Mouse (Mus musculus) lung, embryonic 14.5 days (tissue): ENCODE measurements around the gene Stk11. TPM values are rescaled to one million over a fixed set of nuclear protein-coding genes. Genes with fewer than 3 reads are reported as not detected.
A peak's percentile ranks its signal among the peaks of the same experiment; 100 is the strongest.

Experiments used
- ATAC-seq: fragments of 200-750 bp; cut with Nextera tagmentation; 2 replicates; pipeline ENCODE4 v1.8.0; 2017; ENCODE audit warnings: mild to moderate bottlenecking, moderate TSS enrichment, moderate library complexity; ENCODE audit not compliant: insufficient read depth
- DNase-seq: peaks from one replicate; pipeline ENCODE4 v3.0.0-alpha.2; 2015
- H3K27ac ChIP-seq: fragments of 300-500 bp; sonication (generic); 2 replicates; pipeline ENCODE4 v1.5.1; 2014; ENCODE audit warnings: low read depth, mild to moderate bottlenecking, moderate library complexity
- H3K27me3 ChIP-seq: fragments of 300-500 bp; sonication (generic); 2 replicates; pipeline ENCODE4 v1.6.1; 2014; ENCODE audit warnings: low read length, control low read depth; ENCODE audit not compliant: insufficient read depth
- H3K36me3 ChIP-seq: fragments of 300-500 bp; sonication (generic); 2 replicates; pipeline ENCODE4 v1.6.1; 2014; ENCODE audit warnings: control low read depth; ENCODE audit not compliant: insufficient read depth
- H3K4me1 ChIP-seq: fragments of 300-500 bp; sonication (generic); 2 replicates; pipeline ENCODE4 v1.6.1; 2014; ENCODE audit warnings: antibody characterized with exemption, control low read depth; ENCODE audit not compliant: insufficient read depth
- H3K4me2 ChIP-seq: fragments of 300-500 bp; sonication (generic); 2 replicates; pipeline ENCODE4 v1.6.1; 2014; ENCODE audit warnings: mild to moderate bottlenecking
- H3K4me3 ChIP-seq: fragments of 300-500 bp; sonication (generic); 2 replicates; pipeline ENCODE4 v1.5.1; 2014; ENCODE audit warnings: low read depth, low read length
- H3K9ac ChIP-seq: fragments of 300-500 bp; sonication (generic); 2 replicates; pipeline ENCODE4 v1.6.1; 2014
- H3K9me3 ChIP-seq: fragments of 300-500 bp; sonication (generic); 2 replicates; pipeline ENCODE4 v1.6.1; 2016; ENCODE audit warnings: low read depth, low read length, control low read depth
- CTCF ChIP-seq: IDR thresholded peaks from 2 replicates; pipeline ENCODE4 v1.5.1; 2016; ENCODE audit warnings: antibody characterized with exemption, low read depth
- WGBS: fragments of 180-500 bp; shearing (Covaris S2); extraction: QIAGEN DNeasy Blood & Tissue Kit; methylation state at CpG from one replicate; pipeline ENCODE4 v1.1.7; 2014; 5-methylcytosine and 5-hydroxymethylcytosine counted together
- polyA plus RNA-seq: library from polyadenylated mRNA; unstranded; fragments of >200 nt; fragmentation: Nextera tagmentation; extraction: Ambion mirVana; gene quantifications from 2 replicates; pipeline ENCODE4 v1.2.1, GENCODE M21; 2014

The Stk11 gene
- polyA plus RNA-seq, 1 experiment from 2014 or later = 29.7 TPM

DNA sequence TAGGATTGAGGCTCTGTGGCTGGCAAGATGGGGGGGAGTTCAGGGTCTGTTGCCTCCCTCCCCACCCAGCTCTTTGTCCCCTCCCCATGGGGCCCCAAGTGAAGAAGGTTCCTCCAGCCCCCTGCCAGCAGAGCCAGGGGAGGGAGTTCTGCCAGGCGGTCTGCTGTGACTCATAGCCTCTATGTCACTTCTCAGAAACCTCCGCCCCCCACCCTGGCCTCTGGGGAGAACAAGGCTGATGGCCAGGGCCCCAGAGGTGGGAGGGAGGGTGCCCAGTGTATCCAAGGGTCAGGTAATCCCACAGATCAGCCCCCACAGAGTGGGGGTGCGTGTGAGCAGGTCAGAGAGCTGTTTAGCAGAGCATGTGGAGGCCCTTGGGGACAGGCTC is 37.3 kb downstream of the Stk11 start:
- no peaks in the 10 kb centered on the region for H3K27me3 ChIP-seq

DNA sequence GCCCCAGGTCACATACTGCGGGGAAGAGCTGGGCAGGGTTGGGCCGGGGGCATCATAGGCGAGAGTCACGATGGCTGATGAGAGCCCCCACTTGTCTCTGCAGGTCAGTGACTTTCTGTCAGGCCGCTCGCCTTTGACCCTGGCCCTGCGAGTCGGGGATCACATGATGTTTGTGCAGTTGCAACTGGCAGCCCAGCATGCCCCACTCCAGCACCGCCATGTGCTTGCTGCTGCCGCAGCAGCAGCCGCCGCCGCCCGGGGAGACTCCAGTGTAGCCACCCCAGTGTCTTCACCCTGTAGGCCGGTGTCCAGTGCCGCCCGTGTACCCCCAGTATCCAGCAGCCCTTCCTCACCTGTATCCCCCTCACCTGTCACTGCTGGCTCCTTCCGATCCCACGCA is 38.1 kb downstream of the Stk11 start:
- no peak for DNase-seq
- H3K4me2 ChIP-seq = peak overlapping the region; percentile 100
- H3K9ac ChIP-seq = 0 out of 2 replicates have a peak overlapping the region, but pooled peaks have one; percentile 99
- H3K27ac ChIP-seq = peak overlapping the region; percentile 100; the same call in 1 of the 2 replicates
- peak overlapping the region; percentile 99; the same call in 1 of the 2 replicates for H3K4me3 ChIP-seq
- 73% methylated on average over 19 of the region's 19 CpGs for WGBS
- peaks cover 21% of the 10 kb centered on the region for H3K4me1 ChIP-seq
- H3K27me3 ChIP-seq = no peaks in the 10 kb centered on the region
- TF ChIP-seq CTCF = no peak
- no peaks in the 10 kb centered on the region for H3K9me3 ChIP-seq
- H3K36me3 ChIP-seq = peaks cover 87% of the 10 kb centered on the region
- no peak for ATAC-seq

More for the DNA sequence above, 37.3 kb downstream of the Stk11 start:
- DNase-seq (no peak), ATAC-seq (no peak)
- Histone ChIP-seq H3K36me3 (peaks cover 79% of the 10 kb centered on the region), H3K9ac (peak overlapping the region; percentile 99), H3K9me3 (no peaks in the 10 kb centered on the region), H3K27ac (peak overlapping the region; percentile 100), H3K4me3 (peak overlapping the region; percentile 99), H3K4me1 (peaks cover 18% of the 10 kb centered on the region), H3K4me2 (peak overlapping the region; percentile 100)
- 16% methylated on average over 3 of the region's 3 CpGs for WGBS
- TF ChIP-seq CTCF = no peak

DNA sequence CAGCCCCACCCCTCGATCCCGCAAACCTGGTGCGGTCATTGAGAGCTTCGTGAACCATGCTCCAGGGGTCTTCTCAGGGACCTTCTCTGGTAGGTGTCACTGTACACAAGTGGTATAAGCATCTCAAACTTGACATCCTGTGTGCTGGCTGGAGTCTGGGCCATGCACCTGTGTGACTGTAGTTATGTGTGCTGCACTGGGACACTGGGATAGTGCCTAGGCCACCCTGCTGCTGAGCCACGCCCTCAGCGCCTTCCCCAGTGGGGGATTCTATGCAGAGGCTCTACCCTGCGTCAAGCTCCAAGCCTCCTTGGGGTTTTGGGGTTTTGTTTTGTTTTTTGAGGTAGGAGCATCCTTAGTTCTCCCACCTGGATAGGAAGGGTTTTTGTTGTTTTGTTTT is 38.8 kb downstream of the Stk11 start:
- WGBS = 82% methylated on average over 7 of the region's 7 CpGs
- H3K4me1 ChIP-seq = peaks cover 23% of the 10 kb centered on the region
- ATAC-seq = no peak
- DNase-seq = no peak
- no peak overlapping the region for H3K4me3 ChIP-seq
- H3K36me3 ChIP-seq = peaks cover 87% of the 10 kb centered on the region
- no peak overlapping the region for H3K4me2 ChIP-seq
- H3K27me3 ChIP-seq = no peaks in the 10 kb centered on the region
- H3K9ac ChIP-seq = no peak overlapping the region; the same call in 1 of the 2 replicates
- TF ChIP-seq CTCF = no peak
- no peak overlapping the region; the same call in 1 of the 2 replicates for H3K27ac ChIP-seq
- no peaks in the 10 kb centered on the region for H3K9me3 ChIP-seq

DNA sequence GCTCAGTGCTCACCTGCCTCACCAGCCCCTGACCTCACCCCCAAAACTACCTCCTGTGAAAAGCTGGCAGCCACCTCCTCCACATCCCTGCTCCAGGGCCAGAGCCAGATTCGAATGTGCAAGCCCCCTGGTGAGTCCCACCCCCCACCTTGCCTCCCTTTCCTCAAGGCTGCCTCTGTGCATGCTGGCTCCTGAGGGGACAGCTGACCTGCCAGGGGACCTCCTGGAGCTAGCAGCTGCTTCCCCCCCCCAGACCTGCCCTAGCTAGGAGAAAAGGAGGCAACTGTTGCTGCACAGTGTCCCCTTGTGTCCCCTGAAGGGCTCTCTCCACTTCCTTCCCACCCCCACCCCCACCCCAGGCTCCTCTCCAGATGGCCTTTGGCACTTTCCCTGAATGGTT is 39.7 kb downstream of the Stk11 start:
- peaks cover 81% of the 10 kb centered on the region for H3K36me3 ChIP-seq
- no peak overlapping the region for H3K4me2 ChIP-seq
- ATAC-seq = no peak
- DNase-seq = no peak
- 0 out of 2 replicates have a peak overlapping the region, but pooled peaks have one; percentile 2 for H3K4me3 ChIP-seq
- peak overlapping the region; percentile 50; the same call in 1 of the 2 replicates for H3K27ac ChIP-seq
- H3K4me1 ChIP-seq = peaks cover 27% of the 10 kb centered on the region
- no peak overlapping the region; the same call in 1 of the 2 replicates for H3K9ac ChIP-seq
- no peaks in the 10 kb centered on the region for H3K27me3 ChIP-seq
- H3K9me3 ChIP-seq = no peaks in the 10 kb centered on the region
- WGBS = 64% methylated on average over 1 of the region's 1 CpGs
- TF ChIP-seq CTCF = no peak

DNA sequence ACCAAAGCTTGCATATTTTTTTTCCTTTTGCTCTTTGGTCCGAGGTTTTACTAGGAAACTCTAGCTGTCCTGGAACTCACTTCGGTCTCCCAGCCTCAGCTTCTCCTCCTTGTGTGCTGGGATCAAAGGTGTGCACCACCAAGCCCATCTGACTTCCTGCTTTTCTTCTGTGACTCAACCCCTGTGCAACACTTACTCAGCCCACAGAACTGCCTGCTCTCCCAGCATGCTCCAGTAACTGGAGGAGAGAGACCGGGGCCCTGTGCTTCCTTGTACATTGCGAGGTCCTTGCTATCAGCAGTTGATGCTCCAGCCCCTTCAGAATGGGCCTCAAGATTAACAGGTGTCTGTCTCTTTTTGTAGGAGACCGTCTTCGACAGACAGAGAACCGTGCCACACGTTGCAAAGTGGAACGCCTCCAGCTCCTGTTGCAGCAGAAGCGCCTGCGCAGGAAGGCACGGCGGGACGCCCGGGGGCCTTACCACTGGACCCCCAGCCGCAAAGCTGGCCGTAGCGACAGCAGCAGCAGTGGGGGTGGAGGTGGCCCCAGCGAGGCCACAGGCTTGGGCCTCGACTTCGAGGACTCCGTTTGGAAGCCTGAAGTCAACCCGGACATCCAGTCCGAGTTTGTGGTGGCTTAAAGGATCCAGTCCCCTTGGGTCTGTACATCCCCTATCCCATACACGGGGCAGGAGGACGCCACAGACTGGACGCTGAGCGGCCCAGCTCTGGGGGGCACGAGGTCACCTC is 40.6 kb downstream of the Stk11 start:
- peak overlapping the region; percentile 9; the same call in 1 of the 2 replicates for H3K4me3 ChIP-seq
- H3K9me3 ChIP-seq = no peaks in the 10 kb centered on the region
- peaks cover 73% of the 10 kb centered on the region for H3K36me3 ChIP-seq
- no peak overlapping the region for H3K9ac ChIP-seq
- TF ChIP-seq CTCF = no peak
- DNase-seq (no peak), ATAC-seq (no peak)
- H3K27me3 ChIP-seq = no peaks in the 10 kb centered on the region
- peaks cover 35% of the 10 kb centered on the region for H3K4me1 ChIP-seq
- no peak overlapping the region; the same call in 1 of the 2 replicates for H3K4me2 ChIP-seq
- 72% methylated on average over 29 of the region's 29 CpGs for WGBS
- H3K27ac ChIP-seq = peak overlapping the region; percentile 74; the same call in 1 of the 2 replicates

DNA sequence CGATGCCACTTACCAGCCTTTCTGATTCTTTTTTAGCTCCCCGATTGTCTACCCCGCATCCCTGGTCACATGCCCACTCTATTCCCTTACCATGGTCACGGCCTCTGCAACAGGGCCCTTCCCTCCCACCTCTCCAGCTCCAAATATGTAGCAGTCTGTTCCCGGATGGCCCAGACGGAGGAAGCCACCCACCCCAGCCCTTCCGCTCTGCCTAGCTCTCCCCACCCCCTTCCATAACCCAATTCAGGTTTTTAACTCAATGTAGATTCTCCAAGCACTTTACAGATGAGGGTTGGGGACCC is 41.1 kb downstream of the Stk11 start:
- Histone ChIP-seq H3K36me3 (peaks cover 68% of the 10 kb centered on the region), H3K27ac (peak overlapping the region; percentile 74; the same call in 1 of the 2 replicates), H3K27me3 (no peaks in the 10 kb centered on the region), H3K4me1 (peaks cover 39% of the 10 kb centered on the region), H3K9me3 (no peaks in the 10 kb centered on the region), H3K4me3 (peak overlapping the region; percentile 9; the same call in 1 of the 2 replicates), H3K9ac (no peak overlapping the region), H3K4me2 (peak overlapping the region; percentile 18; the same call in 1 of the 2 replicates)
- WGBS = 54% methylated on average over 7 of the region's 7 CpGs
- DNase-seq (peak; percentile 43), ATAC-seq (no peak)
- no peak for TF ChIP-seq CTCF

DNA sequence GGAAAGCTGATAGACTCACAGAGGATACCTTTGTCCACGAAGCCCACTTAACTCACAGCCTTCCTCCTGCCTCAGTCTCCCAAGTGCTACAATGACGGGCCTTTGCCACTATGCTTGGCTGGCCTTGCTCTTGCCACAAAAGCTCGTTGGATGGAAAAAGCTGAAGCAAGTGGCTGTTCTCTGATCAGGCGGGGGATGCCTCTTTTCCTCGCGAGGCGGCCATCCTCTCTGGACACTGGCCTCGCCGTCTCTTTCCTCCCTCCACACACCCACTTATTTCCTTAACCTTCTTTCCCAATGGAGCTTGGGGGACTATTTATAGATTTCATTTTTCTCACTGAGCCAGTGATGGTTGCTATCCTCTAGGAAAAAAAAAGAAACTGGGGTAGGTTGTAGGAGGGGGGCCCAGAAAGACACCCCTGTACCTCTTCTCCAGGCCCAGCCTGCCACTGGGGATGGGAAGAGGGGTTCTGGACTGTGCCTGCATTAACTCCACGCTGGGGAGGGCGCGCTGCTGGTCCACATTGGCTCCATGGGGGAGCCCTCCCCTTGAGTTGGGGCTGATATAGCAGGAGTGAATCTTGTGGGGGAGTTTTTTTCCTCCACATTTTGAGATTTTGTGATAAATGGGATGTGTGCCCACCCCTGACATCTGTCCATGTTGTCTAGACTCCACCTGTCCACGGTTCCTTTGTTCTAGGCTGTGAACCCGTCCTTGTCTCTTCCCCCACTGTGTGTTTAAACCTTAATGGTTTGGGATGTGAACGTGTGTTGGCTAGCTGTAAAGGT is 41.7 kb downstream of the Stk11 start:
- Histone ChIP-seq H3K9ac (no peak overlapping the region), H3K4me2 (peak overlapping the region; percentile 18; the same call in 1 of the 2 replicates), H3K27ac (peak overlapping the region; percentile 74; the same call in 1 of the 2 replicates), H3K9me3 (no peaks in the 10 kb centered on the region), H3K4me1 (peaks cover 45% of the 10 kb centered on the region), H3K27me3 (no peaks in the 10 kb centered on the region), H3K4me3 (peak overlapping the region; percentile 9; the same call in 1 of the 2 replicates), H3K36me3 (peaks cover 61% of the 10 kb centered on the region)
- no peak for ATAC-seq
- TF ChIP-seq CTCF = no peak
- no peak for DNase-seq
- WGBS = 53% methylated on average over 15 of the region's 15 CpGs
